Mouse (Mus musculus) WW6 (cell line): ENCODE measurements around the gene Samt3.

ENCODE experiments used
- DNase-seq: peaks from one replicate; pipeline ENCODE4 v3.0.0-alpha.2; 2013; ENCODE audit warnings: low read depth, low spot score

Samt3 gene

GRCm38 (mm10) chrX:86043899-86044298, at the start of gene Samt3:
Samt3 (plus strand) TSS chrX:86044199.
- no peak for DNase-seq

GRCm38 (mm10) chrX:86016591-86016990, 27.4 kb upstream of the Samt3 start:
- DNase-seq, result peak; percentile 1

GRCm38 (mm10) chrX:86088672-86089071, 44.7 kb downstream of the Samt3 start:
- DNase-seq, result no peak
